Mouse (Mus musculus) neural tube, embryonic 12.5 days (tissue): ENCODE data around the gene Rabl3. TPM values are rescaled to one million over a fixed set of nuclear protein-coding genes. Genes with fewer than 3 reads are reported as not detected.

Source experiments
- ATAC-seq: fragments of 200-750 bp; cut with Nextera tagmentation; 2 replicates; pipeline ENCODE4 v1.8.0; 2017; ENCODE audit warnings: low read depth, mild to moderate bottlenecking, moderate TSS enrichment, moderate library complexity; ENCODE audit not compliant: low FRiP score
- H3K27ac ChIP-seq: fragments of 300-500 bp; sonication (generic); 2 replicates; pipeline ENCODE4 v1.5.1; 2016
- H3K27me3 ChIP-seq: fragments of 300-500 bp; sonication (generic); replicated peaks from 2 replicates; pipeline ENCODE4 v1.6.1; 2016; ENCODE audit warnings: mild to moderate bottlenecking
- H3K36me3 ChIP-seq: fragments of 300-500 bp; sonication (generic); 2 replicates; pipeline ENCODE4 v1.6.1; 2016; ENCODE audit warnings: mild to moderate bottlenecking
- H3K4me1 ChIP-seq: fragments of 300-500 bp; sonication (generic); 2 replicates; pipeline ENCODE4 v1.6.1; 2016
- H3K4me2 ChIP-seq: fragments of 300-500 bp; sonication (generic); replicated peaks from 2 replicates; pipeline ENCODE4 v1.6.1; 2016; ENCODE audit warnings: mild to moderate bottlenecking
- H3K4me3 ChIP-seq: fragments of 300-500 bp; sonication (generic); 2 replicates; pipeline ENCODE4 v1.5.1; 2016
- H3K9ac ChIP-seq: fragments of 300-500 bp; sonication (generic); 2 replicates; pipeline ENCODE4 v1.6.1; 2016; ENCODE audit warnings: mild to moderate bottlenecking
- H3K9me3 ChIP-seq: fragments of 300-500 bp; sonication (generic); 2 replicates; pipeline ENCODE4 v1.6.1; 2016; ENCODE audit warnings: mild to moderate bottlenecking
- whole genome bisulfite sequencing: fragments of 180-500 bp; shearing (Covaris S2); methylation state at CpG from one replicate; pipeline ENCODE4 v1.1.7; 2016; 5-methylcytosine and 5-hydroxymethylcytosine counted together
- polyA plus RNA-seq: library from polyadenylated mRNA; unstranded; fragments of >200 nt; fragmentation: Nextera tagmentation; extraction: Ambion mirVana; gene quantifications from 2 replicates; pipeline ENCODE4 v1.2.1, GENCODE M21; 2016

The Rabl3 gene
- polyA plus RNA-seq, 1 experiment from 2014 or later, result 29.5 TPM

- H3K36me3 ChIP-seq, result peaks cover 12% of the 10 kb centered on the region
- H3K27ac ChIP-seq, result no peak overlapping the region
- no peak overlapping the region for H3K4me2 ChIP-seq
- H3K27me3 ChIP-seq, result no peaks in the 10 kb centered on the region
- H3K9me3 ChIP-seq, result no peaks in the 10 kb centered on the region
- peaks cover 6% of the 10 kb centered on the region for H3K4me1 ChIP-seq
- no peak overlapping the region for H3K9ac ChIP-seq
- no peak overlapping the region for H3K4me3 ChIP-seq
- no peak for ATAC-seq
- WGBS, result 93% methylated on average over 3 of the region's 3 CpGs
Measured at GRCm38 (mm10) chr16:37552824-37553223, 13.1 kb downstream of the Rabl3 start.

DNA sequence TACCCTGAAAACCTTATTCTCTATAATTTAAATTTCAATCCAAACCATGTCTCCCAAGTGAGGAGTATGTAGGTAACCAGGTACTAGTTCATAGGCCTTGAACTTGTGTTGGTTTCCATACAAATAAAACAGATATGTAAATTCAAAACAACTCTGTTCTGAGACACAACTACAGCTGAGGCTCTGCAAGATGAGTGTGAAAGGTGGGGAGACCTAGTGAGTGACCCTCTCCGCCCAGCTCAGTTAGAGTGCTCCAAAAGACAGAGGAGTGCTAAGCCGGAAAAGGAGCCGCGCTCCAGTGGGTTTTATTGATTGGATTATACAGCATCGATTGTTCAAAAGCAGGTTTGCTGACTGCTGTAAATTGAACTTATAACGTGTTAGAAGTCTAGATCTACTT is 22.7 kb downstream of the Rabl3 start:
- H3K27me3 ChIP-seq, result no peaks in the 10 kb centered on the region
- peaks cover 15% of the 10 kb centered on the region for H3K36me3 ChIP-seq
- 56% methylated on average over 6 of the region's 6 CpGs for WGBS
- no peak overlapping the region for H3K9ac ChIP-seq
- H3K4me3 ChIP-seq, result no peak overlapping the region
- H3K9me3 ChIP-seq, result no peaks in the 10 kb centered on the region
- no peak overlapping the region for H3K4me2 ChIP-seq
- no peak overlapping the region for H3K27ac ChIP-seq
- no peaks in the 10 kb centered on the region for H3K4me1 ChIP-seq
- ATAC-seq, result no peak

GRCm38 (mm10) chr16:37562961-37563360 is 23.3 kb downstream of the Rabl3 start:
- WGBS, result 88% methylated on average over 5 of the region's 5 CpGs
- no peak overlapping the region for H3K27ac ChIP-seq

GRCm38 (mm10) chr16:37565117-37565516 is 25.4 kb downstream of the Rabl3 start:
- Histone ChIP-seq H3K9ac (no peak overlapping the region), H3K36me3 (no peaks in the 10 kb centered on the region), H3K27ac (no peak overlapping the region), H3K4me2 (no peak overlapping the region), H3K4me1 (no peaks in the 10 kb centered on the region), H3K9me3 (no peaks in the 10 kb centered on the region), H3K27me3 (no peaks in the 10 kb centered on the region), H3K4me3 (no peak overlapping the region)
- 96% methylated on average over 1 of the region's 1 CpGs for WGBS
- no peak for ATAC-seq

More at GRCm38 (mm10) chr16:37562961-37563360, 23.3 kb downstream of the Rabl3 start:
- Histone ChIP-seq H3K36me3 (peaks cover 9% of the 10 kb centered on the region), H3K4me3 (no peak overlapping the region), H3K9me3 (no peaks in the 10 kb centered on the region), H3K27me3 (no peaks in the 10 kb centered on the region), H3K9ac (no peak overlapping the region), H3K4me1 (no peaks in the 10 kb centered on the region), H3K4me2 (no peak overlapping the region)
- no peak for ATAC-seq

DNA sequence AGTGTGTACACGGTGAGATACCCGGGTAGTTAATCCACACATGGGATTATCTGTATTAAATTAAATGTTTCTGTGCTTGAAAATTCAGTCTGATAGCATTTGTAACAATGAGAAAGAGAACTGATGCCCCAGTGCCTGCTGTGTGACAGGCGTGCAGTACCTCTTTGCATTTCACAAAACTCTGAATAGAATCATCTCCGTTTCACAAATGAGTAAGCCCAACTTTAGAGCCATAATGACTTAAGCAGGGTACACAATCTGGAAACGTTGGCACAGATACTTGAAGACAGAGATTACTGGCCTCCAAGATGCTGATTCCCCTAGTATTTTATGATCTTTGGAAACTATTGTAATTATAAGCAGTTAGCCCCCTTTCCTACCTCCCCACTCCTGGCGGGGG is 26.4 kb downstream of the Rabl3 start:
- H3K27me3 ChIP-seq, result no peaks in the 10 kb centered on the region
- no peaks in the 10 kb centered on the region for H3K9me3 ChIP-seq
- 78% methylated on average over 6 of the region's 6 CpGs for WGBS
- H3K36me3 ChIP-seq, result no peaks in the 10 kb centered on the region
- H3K4me3 ChIP-seq, result no peak overlapping the region
- H3K4me1 ChIP-seq, result no peaks in the 10 kb centered on the region
- H3K9ac ChIP-seq, result no peak overlapping the region
- ATAC-seq, result no peak
- H3K4me2 ChIP-seq, result no peak overlapping the region
- no peak overlapping the region for H3K27ac ChIP-seq

GRCm38 (mm10) chr16:37567113-37568050 is 27.7 kb downstream of the Rabl3 start:
- Histone ChIP-seq H3K36me3 (peaks cover 5% of the 10 kb centered on the region), H3K4me1 (no peaks in the 10 kb centered on the region), H3K4me2 (no peak overlapping the region), H3K27ac (no peak overlapping the region), H3K27me3 (no peaks in the 10 kb centered on the region), H3K9me3 (no peaks in the 10 kb centered on the region), H3K9ac (no peak overlapping the region), H3K4me3 (no peak overlapping the region)
- WGBS, result 88% methylated on average over 12 of the region's 12 CpGs
- no peak for ATAC-seq

DNA sequence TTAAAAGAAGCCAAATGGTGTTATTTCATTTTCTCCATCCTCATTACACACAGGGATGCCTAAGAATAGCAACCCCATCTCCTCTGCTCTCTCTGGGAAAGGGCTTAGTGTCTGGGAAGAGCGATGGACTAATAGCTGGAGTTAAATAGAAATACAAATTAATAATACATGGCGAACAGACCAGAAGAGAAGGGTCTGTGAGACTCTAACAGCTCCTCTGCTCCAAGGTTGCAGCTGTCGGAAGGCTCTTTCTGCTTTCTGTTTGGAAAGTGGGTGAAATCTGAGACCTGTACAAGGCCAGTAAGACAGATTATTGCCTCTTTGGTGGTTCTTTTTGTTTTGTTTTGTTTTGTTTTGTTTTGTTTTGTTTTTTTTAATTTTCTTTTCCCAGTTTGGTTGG is 31.9 kb downstream of the Rabl3 start:
- Histone ChIP-seq H3K4me1 (no peaks in the 10 kb centered on the region), H3K27me3 (no peaks in the 10 kb centered on the region), H3K9ac (no peak overlapping the region), H3K4me2 (no peak overlapping the region), H3K9me3 (peaks cover 4% of the 10 kb centered on the region; the same call in 1 of the 2 replicates), H3K4me3 (no peak overlapping the region), H3K27ac (no peak overlapping the region), H3K36me3 (peaks cover 12% of the 10 kb centered on the region)
- no peak for ATAC-seq
- WGBS, result 73% methylated on average over 3 of the region's 3 CpGs

- H3K9ac ChIP-seq, result no peak overlapping the region
- H3K4me2 ChIP-seq, result no peak overlapping the region
- H3K9me3 ChIP-seq, result peaks cover 4% of the 10 kb centered on the region; the same call in 1 of the 2 replicates
- peaks cover 12% of the 10 kb centered on the region for H3K36me3 ChIP-seq
- no peak for ATAC-seq
- no peak overlapping the region for H3K4me3 ChIP-seq
- no peak overlapping the region for H3K27ac ChIP-seq
- no peaks in the 10 kb centered on the region for H3K27me3 ChIP-seq
- 91% methylated on average over 12 of the region's 12 CpGs for WGBS
- H3K4me1 ChIP-seq, result no peaks in the 10 kb centered on the region
Measured at GRCm38 (mm10) chr16:37572117-37572754, 32.6 kb downstream of the Rabl3 start.

DNA sequence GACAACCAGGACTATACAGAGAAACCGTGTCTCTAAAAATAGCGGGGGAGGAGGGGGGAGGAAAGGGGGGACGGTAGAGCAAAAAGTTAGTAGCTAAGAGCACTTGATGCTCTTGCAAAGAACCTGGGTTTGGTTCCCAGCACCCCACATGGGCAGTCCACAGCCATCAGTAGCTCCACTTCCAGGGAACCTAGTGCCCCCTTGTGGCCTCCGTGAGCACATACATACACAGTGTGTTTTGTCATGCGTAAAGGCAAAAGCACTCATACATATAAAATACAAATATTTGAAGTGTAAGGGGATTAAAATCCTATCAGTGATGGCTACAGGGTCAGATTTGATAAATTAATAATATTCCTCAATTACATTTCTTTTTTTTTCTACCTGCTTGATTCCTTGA is 33.4 kb downstream of the Rabl3 start:
- WGBS, result 92% methylated on average over 5 of the region's 5 CpGs
- ATAC-seq, result no peak
- peaks cover 12% of the 10 kb centered on the region for H3K36me3 ChIP-seq

GRCm38 (mm10) chr16:37575325-37575724 is 35.6 kb downstream of the Rabl3 start:
- Histone ChIP-seq H3K4me2 (no peak overlapping the region), H3K9me3 (peaks cover 4% of the 10 kb centered on the region; the same call in 1 of the 2 replicates), H3K36me3 (peaks cover 12% of the 10 kb centered on the region), H3K9ac (no peak overlapping the region), H3K27me3 (no peaks in the 10 kb centered on the region), H3K4me1 (no peaks in the 10 kb centered on the region), H3K27ac (no peak overlapping the region), H3K4me3 (no peak overlapping the region)
- no peak for ATAC-seq
- WGBS, result 96% methylated on average over 2 of the region's 3 CpGs

More for the DNA sequence above, 33.4 kb downstream of the Rabl3 start:
- H3K9ac ChIP-seq, result no peak overlapping the region
- no peak overlapping the region for H3K4me3 ChIP-seq
- H3K9me3 ChIP-seq, result peaks cover 4% of the 10 kb centered on the region; the same call in 1 of the 2 replicates
- H3K4me1 ChIP-seq, result no peaks in the 10 kb centered on the region
- no peak overlapping the region for H3K4me2 ChIP-seq
- H3K27ac ChIP-seq, result no peak overlapping the region
- no peaks in the 10 kb centered on the region for H3K27me3 ChIP-seq

- H3K4me1 ChIP-seq, result peaks cover 11% of the 10 kb centered on the region; the same call in 1 of the 2 replicates
- H3K9me3 ChIP-seq, result no peaks in the 10 kb centered on the region
- H3K4me2 ChIP-seq, result no peak overlapping the region
- H3K36me3 ChIP-seq, result no peaks in the 10 kb centered on the region
- H3K27ac ChIP-seq, result no peak overlapping the region
- no peak overlapping the region for H3K4me3 ChIP-seq
- 77% methylated on average over 1 of the region's 1 CpGs for WGBS
- H3K27me3 ChIP-seq, result no peaks in the 10 kb centered on the region
- H3K9ac ChIP-seq, result no peak overlapping the region
- ATAC-seq, result no peak
Measured at GRCm38 (mm10) chr16:37579591-37579990, 39.9 kb downstream of the Rabl3 start.

DNA sequence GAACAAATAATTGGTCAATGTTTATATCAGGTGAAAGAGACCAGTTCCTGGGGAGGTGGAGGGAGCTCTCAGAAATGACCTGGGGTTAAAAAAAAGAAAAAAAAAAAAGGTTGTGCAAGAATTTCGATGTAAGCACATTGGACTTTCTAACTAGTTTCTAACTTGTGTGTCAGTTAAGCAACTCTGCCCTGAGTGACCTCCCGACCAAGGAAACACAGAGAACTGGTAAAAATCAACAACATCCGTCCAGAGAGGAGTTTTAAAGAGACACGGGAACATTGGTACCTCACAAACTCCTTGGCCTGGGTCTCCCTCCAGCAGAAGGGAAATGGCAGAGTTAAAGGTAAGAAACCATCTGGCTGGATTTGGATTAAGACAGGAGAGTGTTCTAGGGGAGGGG is 40.3 kb downstream of the Rabl3 start, which contains the start of gene Hgd:
Gene Hgd (plus strand): TSS at position 160 of the 400 bp plus-strand sequence.
- Histone ChIP-seq H3K27me3 (no peaks in the 10 kb centered on the region), H3K9me3 (no peaks in the 10 kb centered on the region), H3K9ac (no peak within 1 kb of the TSS), H3K36me3 (no peaks in the 10 kb centered on the region), H3K4me2 (no peak within 1 kb of the TSS), H3K4me1 (peaks cover 12% of the 10 kb centered on the region; the same call in 1 of the 2 replicates), H3K4me3 (no peak within 1 kb of the TSS), H3K27ac (no peak within 1 kb of the TSS)
- no peak for ATAC-seq
- WGBS, result 77% methylated on average over 4 of the region's 4 CpGs
